Comparison of ENCODE assay signal across 10 mouse cellular contexts in the genomic region with DNA sequence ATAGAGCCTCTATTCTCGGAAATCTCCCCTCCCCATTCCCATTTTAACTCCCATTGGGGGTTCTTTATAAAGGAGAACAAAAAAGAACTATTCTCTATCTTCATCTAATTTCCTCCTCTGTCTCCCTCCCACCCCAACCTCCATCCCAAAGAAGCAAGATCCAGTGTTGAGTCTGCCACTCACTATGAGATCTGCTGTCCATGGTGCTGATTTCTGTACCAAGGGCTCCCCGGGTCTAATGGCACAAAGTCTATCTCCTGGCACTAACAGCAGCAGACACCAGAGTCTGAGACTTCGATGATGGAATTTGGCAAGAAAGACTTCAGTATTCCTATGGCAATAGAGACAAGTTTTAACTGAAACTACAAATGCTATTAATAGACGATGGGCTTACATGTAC.
DNase-seq lines count a peak whose midpoint lies in the region; ATAC-seq and TF ChIP-seq lines count a peak whose summit lies in the region.
"Had no signal": no experiment of that assay in that cellular context is flagged by ENCODE, and none has a peak within 500 bp of the region (broad histone marks: within the 10 kb centered on the region; RNA-seq: fewer than 3 reads in every experiment).

No protein-coding gene starts in this region.

- no peak overlapping the region for H3K4me2 ChIP-seq in liver, embryonic 12.5 days
- H3K4me2 ChIP-seq: embryonic facial prominence, embryonic 13.5 days; stomach, embryonic 15.5 days had no signal

- CTCF ChIA-PET in Patski (lab: Charles Lee), result no interaction called here

- no peak overlapping the region for H3K9ac ChIP-seq in liver, embryonic 12.5 days
- H3K9ac ChIP-seq: embryonic facial prominence, embryonic 13.5 days; stomach, embryonic 15.5 days had no signal

- H3K9me3 ChIP-seq in liver, embryonic 12.5 days (replicated peaks), result no peaks in the 10 kb centered on the region
- H3K9me3 ChIP-seq: embryonic facial prominence, embryonic 13.5 days; stomach, embryonic 15.5 days had no signal

- H3K4me1 ChIP-seq in liver, embryonic 12.5 days, result no peaks in the 10 kb centered on the region
- H3K4me1 ChIP-seq: embryonic facial prominence, embryonic 13.5 days; stomach, embryonic 15.5 days had no signal

- H3K4me3 ChIP-seq in liver, embryonic 12.5 days, result no peak overlapping the region
- H3K4me3 ChIP-seq: embryonic facial prominence, embryonic 13.5 days; stomach, embryonic 15.5 days had no signal

- WGBS in liver, embryonic 12.5 days (ENCODE audit: insufficient replicate concordance), result 49% methylated on average over 4 of the region's 4 CpGs

- ATAC-seq in liver, embryonic 12.5 days, result no peak
- ATAC-seq in Patski, result peak; percentile 69

- DNase-seq in liver (peak; percentile 22), Patski (ENCODE audit: low read depth, low spot score) (peak; percentile 17)
- peak; percentile 9 for DNase-seq in c-Kit-positive CD71-positive TER-119-negative erythroid progenitor cells, embryonic 14.5 days (ENCODE audit: low read depth)
- DNase-seq in kidney, postnatal 14 days, result peak; percentile 65
- DNase-seq in B cell, adult 2 months, result no peak
- no peak for DNase-seq in gastrocnemius, adult 18-20 months (ENCODE audit: low spot score)
- no peak for DNase-seq in right cerebral cortex, postnatal 4 days

- POLR2A ChIA-PET in Patski (lab: Charles Lee), result no interaction called here

- no peak for TF ChIP-seq CTCF in Patski (IDR thresholded peaks at IDR 0.05)

- in situ Hi-C loops in Patski (cut with MboI; ENCODE audit: low pct_unique_long_range_greater_than_20kb), result no loop called here

- no peak overlapping the region for H3K27ac ChIP-seq in liver, embryonic 12.5 days
- H3K27ac ChIP-seq: embryonic facial prominence, embryonic 13.5 days; stomach, embryonic 15.5 days had no signal

- H3K27me3 ChIP-seq in liver, embryonic 12.5 days (replicated peaks), result no peaks in the 10 kb centered on the region
- no peaks in the 10 kb centered on the region for H3K27me3 ChIP-seq in Patski
- H3K27me3 ChIP-seq: embryonic facial prominence, embryonic 13.5 days; stomach, embryonic 15.5 days had no signal

- H3K36me3 ChIP-seq in liver, embryonic 12.5 days, result no peaks in the 10 kb centered on the region
- H3K36me3 ChIP-seq: embryonic facial prominence, embryonic 13.5 days; stomach, embryonic 15.5 days had no signal

Comparison
In these comparisons a context has a peak if more than half of its experiments do, and no peak if none do; other contexts are left out.
1. DNase-seq: peak in liver (single experiment), Patski (single experiment), c-Kit-positive CD71-positive TER-119-negative erythroid progenitor cells, embryonic 14.5 days (single experiment) and kidney, postnatal 14 days (single experiment); none in B cell, adult 2 months (0 of 2), gastrocnemius, adult 18-20 months (single experiment) and right cerebral cortex, postnatal 4 days (single experiment).